Mouse (Mus musculus): ENCODE measurements at regions not wholly inside any gene's neighbourhood (a gene's known extent, or its start where the extent isn't known, plus 50 kb on each side); places are given as distances from the start of the nearest gene placed in this dataset.

DNA sequence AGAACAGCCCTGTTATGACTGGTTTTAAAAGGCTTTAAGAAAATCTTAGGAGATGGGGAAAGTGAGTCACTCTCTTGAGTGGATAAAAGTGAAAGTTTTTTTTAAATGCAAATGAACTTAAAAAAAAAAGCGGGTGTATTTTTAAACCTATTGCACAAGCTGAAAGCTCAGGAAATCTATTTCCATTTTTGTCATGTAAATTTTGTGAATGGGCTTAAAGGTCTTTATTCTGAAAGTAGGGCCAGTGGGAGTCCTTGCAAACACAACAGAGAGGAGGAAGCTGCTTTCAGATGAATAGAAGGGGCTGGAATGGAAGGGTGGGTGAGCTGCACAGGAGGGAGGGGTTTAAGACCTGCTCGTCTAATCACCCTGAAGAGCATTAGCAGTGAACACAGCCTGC lies 62.9 kb downstream of the Fam84a start:
- H3K27ac ChIP-seq (ENCODE audit: insufficient read depth, low read length), result no peak overlapping the region
- TF ChIP-seq CTCF (IDR thresholded peaks at IDR 0.05; ENCODE audit: borderline replicate concordance, insufficient read depth, low read length) (no peak), POLR2A (IDR thresholded peaks at IDR 0.05; ENCODE audit: low read depth, low read length) (no peak)
- no peaks in the 10 kb centered on the region for H3K4me1 ChIP-seq (ENCODE audit: control insufficient read depth, insufficient read depth, low read length)

DNA sequence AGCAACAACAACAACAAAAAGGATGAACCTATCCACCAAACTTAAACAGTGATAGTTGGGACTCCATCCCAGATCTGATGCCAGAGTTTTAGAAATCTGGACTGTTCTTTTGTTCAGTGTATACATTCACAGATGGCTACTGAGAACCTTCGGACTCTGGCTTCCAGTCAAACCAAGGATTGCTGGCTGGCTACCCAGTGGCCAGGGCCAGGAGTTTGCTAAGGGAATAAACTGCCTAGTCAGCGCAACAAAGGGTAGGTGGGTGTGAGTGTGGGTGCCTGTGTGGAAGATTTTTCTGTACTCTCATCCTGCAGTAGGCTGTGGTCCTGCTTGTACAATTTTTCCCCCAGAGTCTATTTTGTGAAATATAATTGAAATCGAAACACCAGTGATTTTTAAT lies 69.1 kb downstream of the Fam84a start:
- no peak overlapping the region for H3K27ac ChIP-seq (ENCODE audit: insufficient read depth, low read length)
- TF ChIP-seq CTCF (IDR thresholded peaks at IDR 0.05; ENCODE audit: borderline replicate concordance, insufficient read depth, low read length) (no peak), POLR2A (IDR thresholded peaks at IDR 0.05; ENCODE audit: low read depth, low read length) (no peak)
- H3K4me1 ChIP-seq (ENCODE audit: control insufficient read depth, insufficient read depth, low read length), result no peaks in the 10 kb centered on the region
- no peak overlapping the region for H3K4me3 ChIP-seq (ENCODE audit: insufficient read depth, low read length)

More for the DNA sequence above, 62.9 kb downstream of the Fam84a start:
- no peak overlapping the region for H3K4me3 ChIP-seq (ENCODE audit: insufficient read depth, low read length)

DNA sequence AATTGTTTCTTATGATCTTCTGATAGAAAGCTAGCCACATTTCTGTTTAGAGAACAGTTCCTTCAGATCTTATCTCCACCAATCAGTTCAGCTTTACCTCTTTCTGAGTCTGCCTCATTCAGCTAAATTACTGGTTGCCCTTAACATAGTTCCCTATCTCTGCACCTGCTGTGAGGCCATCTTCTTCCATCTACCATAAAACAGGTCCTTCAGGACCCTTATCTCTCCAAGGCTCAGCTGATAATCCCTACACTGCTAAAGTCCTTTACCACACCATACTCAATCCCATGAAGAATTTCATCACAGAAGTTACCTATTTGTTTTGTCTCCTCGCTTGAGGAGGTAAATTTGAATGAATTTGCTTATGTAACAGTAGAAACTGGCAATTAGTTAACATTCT lies 72.0 kb downstream of the Fam84a start:
- H3K27ac ChIP-seq (ENCODE audit: insufficient read depth, low read length), result no peak overlapping the region
- H3K4me3 ChIP-seq (ENCODE audit: insufficient read depth, low read length), result no peak overlapping the region
- no peak for TF ChIP-seq POLR2A (IDR thresholded peaks at IDR 0.05; ENCODE audit: low read depth, low read length)
- no peak for TF ChIP-seq CTCF (IDR thresholded peaks at IDR 0.05; ENCODE audit: borderline replicate concordance, insufficient read depth, low read length)
- H3K4me1 ChIP-seq (ENCODE audit: control insufficient read depth, insufficient read depth, low read length), result no peaks in the 10 kb centered on the region

DNA sequence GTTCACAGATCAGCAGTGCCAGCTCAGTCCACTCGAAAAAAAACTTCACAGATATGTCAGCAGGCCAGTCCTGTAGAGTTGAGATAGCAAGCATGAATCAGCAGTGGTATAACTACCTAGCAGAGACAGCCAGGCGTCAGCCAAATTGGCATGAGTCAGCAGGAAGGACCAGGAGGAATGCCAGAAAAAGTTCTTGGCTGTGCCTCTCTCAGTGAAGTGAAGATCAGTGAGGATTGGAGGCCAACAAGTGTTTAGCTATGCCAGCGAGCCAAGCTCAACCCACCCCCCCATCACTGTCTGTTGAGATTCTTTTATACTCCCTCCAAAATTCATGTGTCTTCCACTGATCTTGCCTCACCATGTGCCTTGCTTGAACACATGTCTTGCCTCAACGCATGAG lies 82.8 kb downstream of the Fam84a start:
- Histone ChIP-seq H3K27ac (ENCODE audit: insufficient read depth, low read length) (no peak overlapping the region), H3K4me3 (ENCODE audit: insufficient read depth, low read length) (no peak overlapping the region), H3K4me1 (ENCODE audit: control insufficient read depth, insufficient read depth, low read length) (no peaks in the 10 kb centered on the region; the same call in 1 of the 2 replicates)
- TF ChIP-seq POLR2A (IDR thresholded peaks at IDR 0.05; ENCODE audit: low read depth, low read length) (no peak), CTCF (IDR thresholded peaks at IDR 0.05; ENCODE audit: borderline replicate concordance, insufficient read depth, low read length) (no peak)

DNA sequence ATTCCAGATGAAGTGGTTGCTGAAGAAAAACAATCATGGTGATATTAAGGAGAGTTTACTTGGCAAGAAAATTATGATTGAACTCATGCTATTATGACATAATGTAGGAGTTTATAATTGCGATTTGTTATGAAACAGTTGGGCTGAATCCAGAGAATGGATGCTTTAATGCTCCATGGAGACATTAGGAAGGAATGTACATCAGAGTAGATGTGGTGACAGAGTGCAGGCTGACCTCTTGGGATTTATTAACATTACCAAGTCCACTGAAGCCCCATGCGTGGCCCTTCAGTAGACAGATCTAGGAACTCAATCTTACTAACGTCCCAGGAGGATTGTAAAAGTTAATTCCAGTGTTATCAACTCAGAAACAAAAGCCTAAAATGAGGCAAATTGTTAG lies 86.5 kb downstream of the Fam84a start:
- Histone ChIP-seq H3K4me3 (ENCODE audit: insufficient read depth, low read length) (no peak overlapping the region), H3K4me1 (ENCODE audit: control insufficient read depth, insufficient read depth, low read length) (no peaks in the 10 kb centered on the region; the same call in 1 of the 2 replicates), H3K27ac (ENCODE audit: insufficient read depth, low read length) (no peak overlapping the region)
- TF ChIP-seq POLR2A (IDR thresholded peaks at IDR 0.05; ENCODE audit: low read depth, low read length), result no peak
- TF ChIP-seq CTCF (IDR thresholded peaks at IDR 0.05; ENCODE audit: borderline replicate concordance, insufficient read depth, low read length), result no peak

DNA sequence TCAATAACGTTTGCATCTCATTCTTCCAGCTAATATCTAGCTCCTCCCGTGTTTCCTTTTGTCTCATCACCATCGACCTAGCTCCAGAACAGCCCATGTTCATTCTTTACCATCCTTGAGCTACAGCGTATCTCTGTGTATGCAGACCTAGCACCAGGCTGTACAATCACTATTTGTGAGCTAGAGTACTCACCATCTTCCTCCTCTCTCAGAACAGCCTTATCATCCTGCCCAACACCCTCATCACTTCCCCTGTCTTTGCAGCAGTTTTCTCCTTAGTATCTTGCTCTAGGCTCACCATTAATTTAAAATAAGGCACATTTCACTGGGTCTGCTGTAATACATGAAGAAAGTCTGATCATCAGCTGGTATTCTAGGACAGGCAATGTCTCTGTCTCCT lies 88.6 kb downstream of the Fam84a start:
- TF ChIP-seq CTCF (IDR thresholded peaks at IDR 0.05; ENCODE audit: borderline replicate concordance, insufficient read depth, low read length) (no peak), POLR2A (IDR thresholded peaks at IDR 0.05; ENCODE audit: low read depth, low read length) (no peak)
- H3K4me3 ChIP-seq (ENCODE audit: insufficient read depth, low read length), result no peak overlapping the region
- no peak overlapping the region for H3K27ac ChIP-seq (ENCODE audit: insufficient read depth, low read length)
- no peaks in the 10 kb centered on the region for H3K4me1 ChIP-seq (ENCODE audit: control insufficient read depth, insufficient read depth, low read length)

DNA sequence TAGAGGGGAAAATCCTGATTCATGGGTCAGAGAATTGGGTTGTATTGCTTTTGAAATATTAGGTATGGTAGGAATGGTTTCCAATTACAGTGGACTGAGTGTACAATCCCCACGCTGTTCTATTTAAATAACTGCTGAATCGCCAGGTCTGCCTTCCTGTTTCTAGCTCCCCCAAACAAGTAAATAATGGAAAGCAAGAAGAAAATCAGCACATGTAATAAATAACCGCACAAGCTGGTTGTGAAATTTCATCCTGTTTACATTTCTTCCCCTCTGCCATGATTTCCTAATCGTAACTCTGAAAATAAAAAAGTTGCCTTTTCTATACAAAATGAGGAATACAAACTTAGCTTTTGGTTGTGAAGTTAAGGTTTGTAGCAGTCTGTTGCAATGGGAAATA lies 95.7 kb downstream of the Fam84a start:
- no peak overlapping the region for H3K27ac ChIP-seq (ENCODE audit: insufficient read depth, low read length)
- H3K4me3 ChIP-seq (ENCODE audit: insufficient read depth, low read length), result no peak overlapping the region
- H3K4me1 ChIP-seq (ENCODE audit: control insufficient read depth, insufficient read depth, low read length), result no peaks in the 10 kb centered on the region
- TF ChIP-seq POLR2A (IDR thresholded peaks at IDR 0.05; ENCODE audit: low read depth, low read length) (no peak), CTCF (IDR thresholded peaks at IDR 0.05; ENCODE audit: borderline replicate concordance, insufficient read depth, low read length) (no peak)

DNA sequence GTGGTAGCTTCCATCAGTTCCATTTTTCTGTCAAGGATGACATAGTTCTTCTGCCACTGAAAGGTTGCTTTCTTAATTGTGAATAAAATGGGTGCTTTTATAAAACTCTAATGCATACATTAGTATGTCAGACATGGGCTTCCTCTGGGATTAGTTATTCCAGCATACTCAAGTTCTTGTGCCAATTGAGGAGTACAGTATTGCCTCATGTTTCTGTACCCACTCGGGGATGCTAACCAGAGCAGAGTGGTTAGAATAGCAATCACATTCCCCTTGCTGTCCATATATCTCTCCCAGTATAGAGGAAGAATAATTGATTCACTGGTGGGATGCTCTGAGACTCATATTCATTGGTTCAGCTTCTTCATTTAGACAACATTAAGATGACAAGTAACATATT lies 119.5 kb downstream of the Fam84a start:
- H3K4me1 ChIP-seq (ENCODE audit: control insufficient read depth, insufficient read depth, low read length), result no peaks in the 10 kb centered on the region
- no peak overlapping the region for H3K27ac ChIP-seq (ENCODE audit: insufficient read depth, low read length)
- TF ChIP-seq POLR2A (IDR thresholded peaks at IDR 0.05; ENCODE audit: low read depth, low read length) (no peak), CTCF (IDR thresholded peaks at IDR 0.05; ENCODE audit: borderline replicate concordance, insufficient read depth, low read length) (no peak)
- H3K4me3 ChIP-seq (ENCODE audit: insufficient read depth, low read length), result no peak overlapping the region

DNA sequence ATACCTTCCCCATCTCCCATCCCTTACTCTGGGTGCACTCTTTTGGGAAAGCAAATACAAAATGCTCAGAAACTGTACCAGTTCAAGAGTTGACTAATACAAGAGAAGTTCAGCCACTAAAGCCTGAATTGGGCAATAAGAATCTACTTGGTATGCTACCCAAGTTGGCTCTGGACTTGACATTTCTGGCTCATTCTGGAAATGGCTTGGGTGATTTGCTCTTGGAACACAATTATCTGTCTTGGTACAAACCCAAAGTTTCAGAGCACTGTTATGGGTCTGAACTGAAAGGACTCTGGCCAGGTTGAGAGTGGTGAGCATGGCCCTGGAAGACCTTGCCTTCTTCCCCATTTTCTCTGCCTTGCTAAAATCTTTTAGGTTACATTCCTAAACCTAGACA lies 136.6 kb downstream of the Fam84a start:
- Histone ChIP-seq H3K4me3 (ENCODE audit: insufficient read depth, low read length) (no peak overlapping the region), H3K4me1 (ENCODE audit: control insufficient read depth, insufficient read depth, low read length) (no peaks in the 10 kb centered on the region), H3K27ac (ENCODE audit: insufficient read depth, low read length) (no peak overlapping the region)
- TF ChIP-seq CTCF (IDR thresholded peaks at IDR 0.05; ENCODE audit: borderline replicate concordance, insufficient read depth, low read length) (no peak), POLR2A (IDR thresholded peaks at IDR 0.05; ENCODE audit: low read depth, low read length) (no peak)

DNA sequence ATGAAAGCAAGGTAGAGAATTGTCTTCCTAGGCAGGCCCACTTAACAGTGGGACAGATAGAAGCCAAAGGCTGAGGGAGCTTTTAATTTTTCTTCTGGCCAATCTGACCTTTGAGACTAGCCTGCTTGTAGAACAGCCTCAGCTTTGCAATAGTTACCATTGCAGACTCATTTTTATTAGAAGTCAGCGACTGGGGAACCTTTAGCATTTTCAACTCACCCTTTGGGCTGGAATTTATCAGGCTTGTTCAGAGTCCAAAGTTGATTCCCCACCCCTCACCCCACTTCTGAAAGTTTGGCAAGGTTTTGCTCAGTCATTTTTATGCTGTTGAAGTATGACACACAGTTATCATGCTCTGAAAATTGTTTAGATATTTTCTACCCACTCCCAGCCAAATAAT lies 145.9 kb downstream of the Fam84a start:
- Histone ChIP-seq H3K27ac (ENCODE audit: insufficient read depth, low read length) (no peak overlapping the region), H3K4me1 (ENCODE audit: control insufficient read depth, insufficient read depth, low read length) (no peaks in the 10 kb centered on the region), H3K4me3 (ENCODE audit: insufficient read depth, low read length) (no peak overlapping the region)
- TF ChIP-seq CTCF (IDR thresholded peaks at IDR 0.05; ENCODE audit: borderline replicate concordance, insufficient read depth, low read length), result no peak
- TF ChIP-seq POLR2A (IDR thresholded peaks at IDR 0.05; ENCODE audit: low read depth, low read length), result no peak

DNA sequence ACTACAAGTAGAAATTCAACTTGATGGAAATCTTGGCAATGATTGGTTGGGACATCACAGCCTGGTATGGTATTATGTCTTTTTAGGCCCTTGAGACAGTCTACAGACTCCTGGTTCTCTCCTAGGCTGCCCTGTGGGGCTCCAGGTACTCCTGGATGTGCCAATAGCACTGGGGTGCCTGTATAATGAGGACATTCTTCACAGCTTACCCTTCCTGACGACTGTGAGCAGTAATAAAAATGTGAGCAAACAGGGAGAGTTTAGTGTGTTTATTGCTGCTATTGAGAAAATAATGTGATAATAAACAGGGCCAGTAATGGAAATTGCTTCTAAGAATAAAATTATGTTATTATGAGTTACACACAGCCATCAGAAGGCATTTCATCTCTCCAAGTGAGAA lies 150.2 kb downstream of the Fam84a start:
- TF ChIP-seq POLR2A (IDR thresholded peaks at IDR 0.05; ENCODE audit: low read depth, low read length), result no peak
- TF ChIP-seq CTCF (IDR thresholded peaks at IDR 0.05; ENCODE audit: borderline replicate concordance, insufficient read depth, low read length), result no peak

More for the DNA sequence above, 150.2 kb downstream of the Fam84a start:
- H3K4me1 ChIP-seq (ENCODE audit: control insufficient read depth, insufficient read depth, low read length), result no peaks in the 10 kb centered on the region
- H3K27ac ChIP-seq (ENCODE audit: insufficient read depth, low read length), result no peak overlapping the region
- H3K4me3 ChIP-seq (ENCODE audit: insufficient read depth, low read length), result no peak overlapping the region

Data from embryonic fibroblast, embryonic 13.5 days (primary cell).